Mouse (Mus musculus) forebrain, embryonic 11.5 days (tissue): ENCODE results near the gene Slc25a44. TPM values are rescaled to one million over a fixed set of nuclear protein-coding genes. Genes with fewer than 3 reads are reported as not detected.

Experiments used
- ATAC-seq: fragments of 200-750 bp; cut with Nextera tagmentation; replicated peaks from 2 replicates; pipeline ENCODE4 v1.8.0; 2017; ENCODE audit warnings: moderate TSS enrichment; ENCODE audit not compliant: low FRiP score
- DNase-seq: peaks from one replicate; pipeline ENCODE4 v3.0.0-alpha.2; 2017; ENCODE audit warnings: low spot score
- H3K27ac ChIP-seq: fragments of 300-500 bp; sonication (generic); 2 replicates; pipeline ENCODE4 v1.5.1; 2014; ENCODE audit warnings: low read depth, low read length
- H3K27me3 ChIP-seq: fragments of 300-500 bp; sonication (generic); 2 replicates; pipeline ENCODE4 v1.6.1; 2014; ENCODE audit warnings: mild to moderate bottlenecking, low read length, mixed read lengths; ENCODE audit not compliant: control insufficient read depth, insufficient read depth
- H3K36me3 ChIP-seq: fragments of 300-500 bp; sonication (generic); 2 replicates; pipeline ENCODE4 v1.6.1; 2014; ENCODE audit warnings: mild to moderate bottlenecking, low read length, moderate library complexity, mixed read lengths; ENCODE audit not compliant: control insufficient read depth, insufficient read depth
- H3K4me1 ChIP-seq: fragments of 300-500 bp; sonication (generic); replicated peaks from 2 replicates; pipeline ENCODE4 v1.6.1; 2014; ENCODE audit warnings: low read length, mixed read lengths; ENCODE audit not compliant: control insufficient read depth, insufficient read depth
- H3K4me2 ChIP-seq: fragments of 300-500 bp; sonication (generic); 2 replicates; pipeline ENCODE4 v1.6.1; 2014; ENCODE audit warnings: low read depth, mild to moderate bottlenecking, low read length, moderate library complexity, mixed read lengths; ENCODE audit not compliant: severe bottlenecking
- H3K4me3 ChIP-seq: fragments of 300-500 bp; sonication (generic); 2 replicates; pipeline ENCODE4 v1.5.1; 2014; ENCODE audit warnings: low read depth, low read length
- H3K9ac ChIP-seq: fragments of 300-500 bp; sonication (generic); 2 replicates; pipeline ENCODE4 v1.6.1; 2014; ENCODE audit warnings: low read length
- H3K9me3 ChIP-seq: fragments of 300-500 bp; sonication (generic); 2 replicates; pipeline ENCODE4 v1.6.1; 2016; ENCODE audit warnings: low read length, mixed read lengths; ENCODE audit not compliant: control insufficient read depth
- WGBS: fragments of 180-500 bp; shearing (Covaris S2); extraction: QIAGEN DNeasy Blood & Tissue Kit; methylation state at CpG from one replicate; pipeline ENCODE4 v1.1.7; 2014; 5-methylcytosine and 5-hydroxymethylcytosine counted together
- polyA plus RNA-seq: library from polyadenylated mRNA; unstranded; fragments of >200 nt; fragmentation: Nextera tagmentation; extraction: Ambion mirVana; gene quantifications from 2 replicates; pipeline ENCODE4 v1.2.1, GENCODE M21; 2014

Slc25a44 gene
- 22.6 and 23.1 TPM in 2 replicates for polyA plus RNA-seq

GRCm38 (mm10) chr3:88424605-88425329 lies at the start of gene Slc25a44:
Gene Slc25a44 (minus strand): TSS chr3:88425139.
- Histone ChIP-seq H3K9ac (peak within 1 kb of the TSS; percentile 68), H3K9me3 (no peaks in the 10 kb centered on the region), H3K4me3 (peak within 1 kb of the TSS; percentile 76), H3K27me3 (no peaks in the 10 kb centered on the region), H3K4me1 (peaks cover 3% of the 10 kb centered on the region; the same call in 1 of the 2 replicates), H3K27ac (no peak within 1 kb of the TSS), H3K4me2 (peak within 1 kb of the TSS; percentile 85), H3K36me3 (peaks cover 2% of the 10 kb centered on the region; the same call in 1 of the 2 replicates)
- DNase-seq (peak; percentile 92), ATAC-seq (peak; percentile 98)
- 2% methylated on average over 35 of the region's 35 CpGs for WGBS

- Histone ChIP-seq H3K36me3 (no peaks in the 10 kb centered on the region), H3K4me3 (no peak overlapping the region), H3K4me2 (no peak overlapping the region), H3K27ac (no peak overlapping the region), H3K27me3 (no peaks in the 10 kb centered on the region), H3K9me3 (no peaks in the 10 kb centered on the region), H3K4me1 (0 out of 2 replicates have a peak, but pooled peaks cover 2% of the 10 kb centered on the region), H3K9ac (no peak overlapping the region)
- no peak for DNase-seq
- WGBS = 87% methylated on average over 1 of the region's 1 CpGs
- no peak for ATAC-seq
Observed at GRCm38 (mm10) chr3:88473571-88473970, 48.6 kb upstream of the Slc25a44 start.

- WGBS = 26% methylated on average over 5 of the region's 5 CpGs
- H3K4me1 ChIP-seq = 0 out of 2 replicates have a peak, but pooled peaks cover 2% of the 10 kb centered on the region
- H3K9me3 ChIP-seq = no peaks in the 10 kb centered on the region
- DNase-seq (peak; percentile 63), ATAC-seq (no peak; the same call in 1 of the 2 replicates)
- no peaks in the 10 kb centered on the region for H3K27me3 ChIP-seq
- no peak overlapping the region for H3K4me3 ChIP-seq
- H3K36me3 ChIP-seq = no peaks in the 10 kb centered on the region
- no peak overlapping the region for H3K9ac ChIP-seq
- H3K27ac ChIP-seq = no peak overlapping the region
- H3K4me2 ChIP-seq = no peak overlapping the region
Observed at GRCm38 (mm10) chr3:88473020-88473419, 48.1 kb upstream of the Slc25a44 start.

GRCm38 (mm10) chr3:88470943-88471479 lies 46.1 kb upstream of the Slc25a44 start:
- no peak overlapping the region for H3K4me2 ChIP-seq
- no peak overlapping the region for H3K4me3 ChIP-seq
- DNase-seq (no peak), ATAC-seq (no peak)
- H3K9ac ChIP-seq = no peak overlapping the region
- 0 out of 2 replicates have a peak, but pooled peaks cover 2% of the 10 kb centered on the region for H3K4me1 ChIP-seq
- no peaks in the 10 kb centered on the region for H3K9me3 ChIP-seq
- no peaks in the 10 kb centered on the region for H3K36me3 ChIP-seq
- H3K27ac ChIP-seq = no peak overlapping the region
- no peaks in the 10 kb centered on the region for H3K27me3 ChIP-seq
- 64% methylated on average over 10 of the region's 10 CpGs for WGBS

- no peaks in the 10 kb centered on the region for H3K36me3 ChIP-seq
- ATAC-seq (no peak), DNase-seq (no peak)
- H3K27me3 ChIP-seq = no peaks in the 10 kb centered on the region
- 0 out of 2 replicates have a peak, but pooled peaks cover 2% of the 10 kb centered on the region for H3K4me1 ChIP-seq
- WGBS = 76% methylated on average over 2 of the region's 2 CpGs
- H3K27ac ChIP-seq = no peak overlapping the region
- no peak overlapping the region for H3K4me3 ChIP-seq
- H3K9me3 ChIP-seq = no peaks in the 10 kb centered on the region
- H3K9ac ChIP-seq = no peak overlapping the region
- H3K4me2 ChIP-seq = no peak overlapping the region
Observed at GRCm38 (mm10) chr3:88469466-88469865, 44.5 kb upstream of the Slc25a44 start.

GRCm38 (mm10) chr3:88467116-88467824 lies 42.3 kb upstream of the Slc25a44 start:
- no peak overlapping the region for H3K9ac ChIP-seq
- 29% methylated on average over 16 of the region's 16 CpGs for WGBS

GRCm38 (mm10) chr3:88465127-88465526 lies 40.2 kb upstream of the Slc25a44 start:
- no peaks in the 10 kb centered on the region for H3K4me1 ChIP-seq
- no peaks in the 10 kb centered on the region for H3K36me3 ChIP-seq
- H3K27ac ChIP-seq = no peak overlapping the region
- H3K9me3 ChIP-seq = no peaks in the 10 kb centered on the region
- DNase-seq (no peak), ATAC-seq (no peak)
- no peak overlapping the region for H3K9ac ChIP-seq
- no peak overlapping the region for H3K4me2 ChIP-seq
- H3K27me3 ChIP-seq = no peaks in the 10 kb centered on the region
- WGBS = 84% methylated on average over 2 of the region's 2 CpGs
- no peak overlapping the region for H3K4me3 ChIP-seq

More at GRCm38 (mm10) chr3:88467116-88467824, 42.3 kb upstream of the Slc25a44 start:
- Histone ChIP-seq H3K36me3 (no peaks in the 10 kb centered on the region), H3K27ac (no peak overlapping the region), H3K4me1 (no peaks in the 10 kb centered on the region), H3K4me2 (no peak overlapping the region), H3K27me3 (no peaks in the 10 kb centered on the region), H3K4me3 (no peak overlapping the region), H3K9me3 (no peaks in the 10 kb centered on the region)
- DNase-seq (peak; percentile 94), ATAC-seq (peak; percentile 79)

- H3K27me3 ChIP-seq = peaks cover 2% of the 10 kb centered on the region; the same call in 1 of the 2 replicates
- no peak overlapping the region for H3K4me2 ChIP-seq
- no peak for ATAC-seq
- no peak overlapping the region for H3K27ac ChIP-seq
- WGBS = 61% methylated on average over 3 of the region's 3 CpGs
- H3K4me1 ChIP-seq = no peaks in the 10 kb centered on the region
- H3K9me3 ChIP-seq = no peaks in the 10 kb centered on the region
- no peak overlapping the region for H3K9ac ChIP-seq
- H3K36me3 ChIP-seq = no peaks in the 10 kb centered on the region
- no peak overlapping the region for H3K4me3 ChIP-seq
- no peak for DNase-seq
Observed at GRCm38 (mm10) chr3:88464425-88464824, 39.5 kb upstream of the Slc25a44 start.
